Mouse (Mus musculus) intestine, postnatal 0 days (tissue): ENCODE data around the gene Rdh16f1. TPM values are rescaled to one million over a fixed set of nuclear protein-coding genes. Genes with fewer than 3 reads are reported as not detected.

ENCODE experiments used
- ATAC-seq: fragments of 200-750 bp; cut with Nextera tagmentation; 2 replicates; pipeline ENCODE4 v1.8.0; 2017; ENCODE audit warnings: mild to moderate bottlenecking, moderate TSS enrichment, moderate library complexity
- H3K27ac ChIP-seq: fragments of 300-500 bp; sonication (generic); 2 replicates; pipeline ENCODE4 v1.5.1; 2014; ENCODE audit warnings: mild to moderate bottlenecking, low read depth, low read length, moderate library complexity
- H3K27me3 ChIP-seq: fragments of 300-500 bp; sonication (generic); replicated peaks from 2 replicates; pipeline ENCODE4 v1.6.1; 2014; ENCODE audit warnings: low read length, mixed read lengths; ENCODE audit not compliant: control insufficient read depth, insufficient read depth
- H3K36me3 ChIP-seq: fragments of 300-500 bp; sonication (generic); 2 replicates; pipeline ENCODE4 v1.6.1; 2014; ENCODE audit warnings: mild to moderate bottlenecking, moderate library complexity; ENCODE audit not compliant: control insufficient read depth, insufficient read depth
- H3K4me1 ChIP-seq: fragments of 300-500 bp; sonication (generic); replicated peaks from 2 replicates; pipeline ENCODE4 v1.6.1; 2014; ENCODE audit warnings: antibody characterized with exemption, low read length, mixed read lengths; ENCODE audit not compliant: control insufficient read depth, insufficient read depth
- H3K4me2 ChIP-seq: fragments of 300-500 bp; sonication (generic); replicated peaks from 2 replicates; pipeline ENCODE4 v1.6.1; 2014; ENCODE audit warnings: low read depth, mild to moderate bottlenecking, moderate library complexity
- H3K4me3 ChIP-seq: fragments of 300-500 bp; sonication (generic); 2 replicates; pipeline ENCODE4 v1.5.1; 2014; ENCODE audit warnings: low read depth, low read length
- H3K9ac ChIP-seq: fragments of 300-500 bp; sonication (generic); 2 replicates; pipeline ENCODE4 v1.6.1; 2014; ENCODE audit warnings: mild to moderate bottlenecking, low read depth, low read length
- H3K9me3 ChIP-seq: fragments of 300-500 bp; sonication (generic); 2 replicates; pipeline ENCODE4 v1.6.1; 2016; ENCODE audit warnings: mixed run types; ENCODE audit not compliant: control insufficient read depth
- CTCF ChIP-seq: sonication (generic); IDR thresholded peaks from 2 replicates; pipeline ENCODE4 v1.5.1; 2016; ENCODE audit warnings: low read depth, mild to moderate bottlenecking, control low read depth, antibody characterized with exemption, moderate library complexity
- WGBS: fragments of 180-500 bp; shearing (Covaris S2); extraction: QIAGEN DNeasy Blood & Tissue Kit; methylation state at CpG from one replicate; pipeline ENCODE4 v1.1.7; 2014; 5-methylcytosine and 5-hydroxymethylcytosine counted together
- polyA plus RNA-seq: library from polyadenylated mRNA; unstranded; fragments of >200 nt; fragmentation: Nextera tagmentation; extraction: Ambion mirVana; gene quantifications from 2 replicates; pipeline ENCODE4 v1.2.1, GENCODE M21; 2015

The Rdh16f1 gene
- 0.10 and 0.43 TPM in 2 replicates for polyA plus RNA-seq

- TF ChIP-seq CTCF, result no peak
- Histone ChIP-seq H3K27me3 (no peaks in the 10 kb centered on the region), H3K4me1 (no peaks in the 10 kb centered on the region; the same call in 1 of the 2 replicates), H3K4me3 (no peak within 1 kb of the TSS), H3K27ac (no peak within 1 kb of the TSS), H3K36me3 (no peaks in the 10 kb centered on the region), H3K4me2 (no peak within 1 kb of the TSS), H3K9me3 (no peaks in the 10 kb centered on the region), H3K9ac (no peak within 1 kb of the TSS)
- peak; percentile 76 for ATAC-seq
- 57% methylated on average over 8 of the region's 9 CpGs for WGBS
These were observed at the start of gene Rdh16f1, which contains the start of gene Rdh1 for GRCm38 (mm10) chr10:127759181-127760110. Gene Rdh16f1, plus strand, starts transcription at chr10:127759787. Gene Rdh1, plus strand, starts transcription at chr10:127759721.

- Histone ChIP-seq H3K4me2 (no peak overlapping the region), H3K4me3 (no peak overlapping the region), H3K9ac (no peak overlapping the region), H3K36me3 (peaks cover 60% of the 10 kb centered on the region), H3K9me3 (no peaks in the 10 kb centered on the region), H3K27me3 (no peaks in the 10 kb centered on the region), H3K27ac (no peak overlapping the region), H3K4me1 (no peaks in the 10 kb centered on the region; the same call in 1 of the 2 replicates)
- 84% methylated on average over 13 of the region's 13 CpGs for WGBS
- TF ChIP-seq CTCF, result no peak
- ATAC-seq, result no peak
These were observed 49.3 kb upstream of the Rdh16f1 start for GRCm38 (mm10) chr10:127710331-127710730.

- WGBS, result 86% methylated on average over 6 of the region's 6 CpGs
- Histone ChIP-seq H3K27ac (no peak overlapping the region), H3K4me2 (no peak overlapping the region), H3K9ac (no peak overlapping the region; the same call in 1 of the 2 replicates), H3K27me3 (no peaks in the 10 kb centered on the region), H3K9me3 (no peaks in the 10 kb centered on the region), H3K36me3 (peaks cover 57% of the 10 kb centered on the region), H3K4me1 (no peaks in the 10 kb centered on the region), H3K4me3 (no peak overlapping the region)
- TF ChIP-seq CTCF, result no peak
- ATAC-seq, result no peak
These were observed 46.9 kb upstream of the Rdh16f1 start for GRCm38 (mm10) chr10:127712736-127713135.

- Histone ChIP-seq H3K9ac (peak overlapping the region; percentile 41), H3K4me1 (no peaks in the 10 kb centered on the region), H3K9me3 (no peaks in the 10 kb centered on the region), H3K27me3 (no peaks in the 10 kb centered on the region), H3K4me3 (no peak overlapping the region), H3K4me2 (peak overlapping the region; percentile 45), H3K27ac (peak overlapping the region; percentile 54), H3K36me3 (peaks cover 26% of the 10 kb centered on the region; the same call in 1 of the 2 replicates)
- 27% methylated on average over 20 of the region's 20 CpGs for WGBS
- no peak for ATAC-seq
- no peak for TF ChIP-seq CTCF
These were observed 37.7 kb upstream of the Rdh16f1 start for GRCm38 (mm10) chr10:127721671-127722418.

GRCm38 (mm10) chr10:127724178-127724577 lies 35.4 kb upstream of the Rdh16f1 start, which contains the start of gene Tac2:
Gene Tac2, plus strand, starts transcription at chr10:127724478.
- no peak for ATAC-seq
- no peak within 1 kb of the TSS for H3K4me3 ChIP-seq
- 79% methylated on average over 3 of the region's 3 CpGs for WGBS

GRCm38 (mm10) chr10:127725136-127725535 lies 34.5 kb upstream of the Rdh16f1 start:
- no peak for TF ChIP-seq CTCF
- no peaks in the 10 kb centered on the region for H3K4me1 ChIP-seq
- no peak for ATAC-seq
- H3K9me3 ChIP-seq, result no peaks in the 10 kb centered on the region
- H3K27ac ChIP-seq, result no peak overlapping the region
- no peak overlapping the region for H3K9ac ChIP-seq
- H3K4me2 ChIP-seq, result no peak overlapping the region
- WGBS, result 62% methylated on average over 4 of the region's 4 CpGs
- H3K4me3 ChIP-seq, result no peak overlapping the region
- H3K36me3 ChIP-seq, result peaks cover 5% of the 10 kb centered on the region; the same call in 1 of the 2 replicates
- no peaks in the 10 kb centered on the region for H3K27me3 ChIP-seq

More at GRCm38 (mm10) chr10:127724178-127724577, 35.4 kb upstream of the Rdh16f1 start, which contains the start of gene Tac2:
- no peaks in the 10 kb centered on the region for H3K4me1 ChIP-seq
- no peak within 1 kb of the TSS for H3K27ac ChIP-seq
- H3K36me3 ChIP-seq, result peaks cover 14% of the 10 kb centered on the region; the same call in 1 of the 2 replicates
- H3K9ac ChIP-seq, result no peak within 1 kb of the TSS
- no peak within 1 kb of the TSS for H3K4me2 ChIP-seq
- no peak for TF ChIP-seq CTCF
- H3K9me3 ChIP-seq, result no peaks in the 10 kb centered on the region
- H3K27me3 ChIP-seq, result no peaks in the 10 kb centered on the region
